Mouse (Mus musculus) limb, embryonic 12.5 days (tissue): ENCODE measurements around the gene Arhgef15. TPM values are rescaled to one million over a fixed set of nuclear protein-coding genes. Genes with fewer than 3 reads are reported as not detected.
"Not testable (repeated sequence)": the region's sequence is repeated elsewhere in the genome, so short reads cannot be mapped to it uniquely, and the experiment has no call there.

Experiments
- ATAC-seq: fragments of 200-750 bp; cut with Nextera tagmentation; 2 replicates; pipeline ENCODE4 v1.8.0; 2017; ENCODE audit warnings: low read depth, moderate TSS enrichment; ENCODE audit not compliant: insufficient number of reproducible peaks, insufficient read depth, low FRiP score, low TSS enrichment
- H3K27ac ChIP-seq: fragments of 300-500 bp; sonication (generic); 2 replicates; pipeline ENCODE4 v1.5.1; 2016; ENCODE audit warnings: mild to moderate bottlenecking, moderate library complexity
- H3K27me3 ChIP-seq: fragments of 300-500 bp; sonication (generic); 2 replicates; pipeline ENCODE4 v1.6.1; 2016; ENCODE audit warnings: mild to moderate bottlenecking, moderate library complexity
- H3K36me3 ChIP-seq: fragments of 300-500 bp; sonication (generic); 2 replicates; pipeline ENCODE4 v1.6.1; 2016; ENCODE audit warnings: mild to moderate bottlenecking, moderate library complexity
- H3K4me1 ChIP-seq: fragments of 300-500 bp; sonication (generic); replicated peaks from 2 replicates; pipeline ENCODE4 v1.6.1; 2016
- H3K4me2 ChIP-seq: fragments of 300-500 bp; sonication (generic); 2 replicates; pipeline ENCODE4 v1.6.1; 2016; ENCODE audit warnings: mild to moderate bottlenecking, moderate library complexity
- H3K4me3 ChIP-seq: fragments of 300-500 bp; sonication (generic); replicated peaks from 2 replicates; pipeline ENCODE4 v1.5.1; 2016; ENCODE audit warnings: mild to moderate bottlenecking
- H3K9ac ChIP-seq: fragments of 300-500 bp; sonication (generic); replicated peaks from 2 replicates; pipeline ENCODE4 v1.6.1; 2016; ENCODE audit warnings: mild to moderate bottlenecking, moderate library complexity
- H3K9me3 ChIP-seq: fragments of 300-500 bp; sonication (generic); 2 replicates; pipeline ENCODE4 v1.6.1; 2016; ENCODE audit warnings: mild to moderate bottlenecking, moderate library complexity
- WGBS: fragments of 180-500 bp; shearing (Covaris S2); methylation state at CpG from one replicate; pipeline ENCODE4 v1.1.7; 2016; 5-methylcytosine and 5-hydroxymethylcytosine counted together
- polyA plus RNA-seq: library from polyadenylated mRNA; unstranded; fragments of >200 nt; fragmentation: Nextera tagmentation; extraction: Ambion mirVana; gene quantifications from 2 replicates; pipeline ENCODE4 v1.2.1, GENCODE M21; 2016

Gene Arhgef15
- polyA plus RNA-seq, 1 experiment from 2014 or later, result 6.1 TPM

DNA sequence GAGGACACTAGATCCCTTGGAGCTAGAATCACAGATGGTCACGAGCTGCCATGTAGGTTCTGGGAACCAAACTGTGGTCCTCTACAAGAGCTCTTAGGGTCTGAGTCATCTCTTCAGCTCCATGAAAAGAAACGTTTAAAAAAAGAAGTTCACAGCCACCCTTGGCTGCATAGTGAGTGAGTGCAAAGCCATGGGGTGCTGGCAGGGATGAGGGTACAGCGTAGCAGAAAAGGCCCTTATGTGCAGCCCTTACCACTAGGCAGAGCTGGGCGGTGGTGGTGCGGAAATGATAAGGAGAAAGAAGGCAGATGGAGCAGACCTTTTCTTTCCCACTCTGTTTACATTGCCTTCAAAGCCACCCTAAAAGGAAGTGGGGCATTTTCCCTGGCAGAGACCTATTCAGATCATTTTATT, 22.0 kb upstream of the Arhgef15 start:
- H3K4me3 ChIP-seq, result no peak overlapping the region
- ATAC-seq, result no peak
- H3K9ac ChIP-seq, result no peak overlapping the region
- H3K27ac ChIP-seq, result no peak overlapping the region
- H3K9me3 ChIP-seq, result no peaks in the 10 kb centered on the region
- H3K36me3 ChIP-seq, result no peaks in the 10 kb centered on the region
- no peaks in the 10 kb centered on the region for H3K27me3 ChIP-seq
- WGBS, result 68% methylated on average over 5 of the region's 5 CpGs
- H3K4me2 ChIP-seq, result no peak overlapping the region
- peaks cover under 1% of the 10 kb centered on the region; the same call in 1 of the 2 replicates for H3K4me1 ChIP-seq

DNA sequence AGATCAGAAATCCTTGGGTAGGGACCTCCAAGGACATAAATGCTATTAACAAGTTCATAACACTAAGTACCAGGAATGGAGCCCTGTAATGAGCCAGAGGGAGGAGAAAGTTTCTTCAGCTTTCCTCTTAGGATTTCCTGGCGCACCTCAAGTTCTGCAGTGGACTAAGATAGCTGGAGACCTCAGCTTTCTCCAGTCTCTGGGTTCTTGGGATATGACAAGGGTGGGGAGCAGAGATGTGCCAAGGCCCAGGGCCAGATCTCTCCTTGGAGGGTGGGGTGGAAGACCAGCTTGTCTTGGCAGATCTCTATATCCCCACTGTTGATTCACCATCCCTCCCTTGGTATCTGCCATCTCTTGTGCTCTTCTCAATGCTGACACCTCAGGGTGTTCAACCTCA, 18.3 kb upstream of the Arhgef15 start:
- H3K4me3 ChIP-seq, result no peak overlapping the region
- WGBS, result 83% methylated on average over 1 of the region's 1 CpGs
- no peak for ATAC-seq
- H3K4me2 ChIP-seq, result no peak overlapping the region
- no peak overlapping the region for H3K9ac ChIP-seq
- H3K36me3 ChIP-seq, result no peaks in the 10 kb centered on the region
- H3K9me3 ChIP-seq, result no peaks in the 10 kb centered on the region
- no peaks in the 10 kb centered on the region for H3K27me3 ChIP-seq
- no peak overlapping the region for H3K27ac ChIP-seq
- H3K4me1 ChIP-seq, result peaks cover 12% of the 10 kb centered on the region

DNA sequence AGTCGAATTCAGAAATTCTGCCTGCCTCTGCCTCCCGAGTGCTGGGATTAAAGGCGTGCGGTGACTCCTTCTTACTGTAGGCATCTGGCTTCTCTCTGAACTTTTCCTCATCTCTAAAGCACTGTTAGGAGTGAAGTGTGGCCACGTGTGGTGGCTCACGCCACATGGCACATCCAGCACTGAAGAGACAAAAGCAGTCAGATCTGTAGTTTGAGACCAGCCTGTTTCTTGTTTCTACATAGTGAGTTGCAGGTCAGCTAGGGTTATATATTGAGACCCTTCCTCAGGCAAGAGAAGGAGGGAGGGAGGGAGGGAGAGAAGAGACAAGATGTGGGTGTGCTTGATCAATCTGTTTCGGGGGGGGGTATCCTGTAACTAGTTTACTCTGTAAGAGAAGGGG, 17.8 kb upstream of the Arhgef15 start, which contains the start of gene Rangrf:
Gene Rangrf, minus strand, starts transcription at position 101 of the 400 bp plus-strand sequence.
- H3K9me3 ChIP-seq, result no peaks in the 10 kb centered on the region
- H3K4me3 ChIP-seq, result peak within 1 kb of the TSS; percentile 48
- H3K9ac ChIP-seq, result no peak within 1 kb of the TSS
- H3K36me3 ChIP-seq, result no peaks in the 10 kb centered on the region
- WGBS, result 72% methylated on average over 7 of the region's 7 CpGs
- H3K4me2 ChIP-seq, result peak within 1 kb of the TSS; percentile 68
- H3K4me1 ChIP-seq, result peaks cover 12% of the 10 kb centered on the region
- H3K27ac ChIP-seq, result no peak within 1 kb of the TSS
- no peaks in the 10 kb centered on the region for H3K27me3 ChIP-seq
- no peak for ATAC-seq

DNA sequence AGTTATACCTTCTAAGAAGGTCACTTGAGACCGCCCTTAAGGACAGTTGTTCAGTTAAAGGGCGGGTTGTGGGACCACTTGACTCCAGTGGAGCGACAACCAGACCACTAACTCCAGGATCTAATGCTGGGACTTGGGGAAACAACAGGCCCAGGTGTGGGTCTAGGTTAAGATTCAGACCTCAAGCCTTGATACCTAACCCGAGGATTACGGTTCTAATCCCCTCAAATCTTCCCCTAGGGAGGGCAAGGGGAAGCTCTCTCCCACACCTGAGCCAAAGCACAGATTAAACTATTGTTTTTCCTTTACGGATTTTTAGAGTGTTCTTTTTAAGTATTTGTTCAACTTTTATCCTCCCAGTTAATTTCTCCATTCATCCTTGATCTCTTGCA, 16.8 kb upstream of the Arhgef15 start:
- H3K27ac ChIP-seq, result no peak overlapping the region
- H3K4me3 ChIP-seq, result peak overlapping the region; percentile 48
- 32% methylated on average over 6 of the region's 6 CpGs for WGBS
- peaks cover 12% of the 10 kb centered on the region for H3K4me1 ChIP-seq
- H3K4me2 ChIP-seq, result peak overlapping the region; percentile 68
- ATAC-seq, result no peak
- no peaks in the 10 kb centered on the region for H3K36me3 ChIP-seq
- no peaks in the 10 kb centered on the region for H3K9me3 ChIP-seq
- no peaks in the 10 kb centered on the region for H3K27me3 ChIP-seq
- no peak overlapping the region for H3K9ac ChIP-seq

DNA sequence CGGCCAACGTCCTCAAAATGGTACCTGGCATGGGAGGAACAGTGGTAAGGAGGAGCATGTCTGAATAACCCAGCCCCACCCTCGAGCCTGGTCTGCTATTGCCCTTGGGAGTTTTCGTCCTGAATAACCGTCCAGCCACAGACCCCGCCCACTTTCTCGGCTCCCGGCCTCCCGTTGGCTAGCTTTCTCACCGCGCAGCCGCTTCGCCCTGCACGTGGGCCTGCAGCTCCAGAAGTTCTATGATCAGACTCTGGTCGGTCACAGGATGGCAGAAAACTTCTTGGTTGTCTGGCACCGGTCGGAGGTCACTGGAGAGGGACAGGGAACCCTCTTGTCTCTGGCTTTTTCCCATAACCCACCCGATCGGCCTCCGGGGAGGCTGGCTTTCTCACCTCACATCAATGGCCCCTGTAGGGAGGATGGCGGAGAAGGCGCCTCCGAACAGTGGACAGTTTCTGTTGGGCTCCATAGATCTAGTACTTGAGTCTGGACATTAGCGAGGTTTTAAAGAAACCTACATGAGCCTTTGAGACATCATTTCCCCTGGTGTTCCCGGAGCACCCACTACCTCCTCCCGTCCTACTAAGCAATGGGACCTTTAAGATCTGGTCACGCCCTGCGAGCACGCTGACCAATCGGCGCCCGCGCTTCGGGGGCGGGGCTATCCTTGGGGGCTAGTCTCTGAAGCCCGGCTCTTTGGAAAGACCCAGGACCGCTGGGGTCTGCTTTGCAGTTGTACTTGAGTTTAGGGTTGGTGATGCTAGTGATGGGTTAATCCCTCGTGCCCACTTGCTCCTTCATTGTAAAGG, 16.2 kb upstream of the Arhgef15 start:
- not testable (repeated sequence) for H3K9me3 ChIP-seq, H3K27me3 ChIP-seq, H3K36me3 ChIP-seq, H3K27ac ChIP-seq
- peak overlapping the region; percentile 50; the same call in 1 of the 2 replicates for H3K9ac ChIP-seq
- under 1% methylated on average over 38 of the region's 38 CpGs for WGBS
- H3K4me2 ChIP-seq, result peak overlapping the region; percentile 68
- H3K4me1 ChIP-seq, result peaks cover 17% of the 10 kb centered on the region
- H3K4me3 ChIP-seq, result peak overlapping the region; percentile 48
- ATAC-seq, result peak; percentile 86

DNA sequence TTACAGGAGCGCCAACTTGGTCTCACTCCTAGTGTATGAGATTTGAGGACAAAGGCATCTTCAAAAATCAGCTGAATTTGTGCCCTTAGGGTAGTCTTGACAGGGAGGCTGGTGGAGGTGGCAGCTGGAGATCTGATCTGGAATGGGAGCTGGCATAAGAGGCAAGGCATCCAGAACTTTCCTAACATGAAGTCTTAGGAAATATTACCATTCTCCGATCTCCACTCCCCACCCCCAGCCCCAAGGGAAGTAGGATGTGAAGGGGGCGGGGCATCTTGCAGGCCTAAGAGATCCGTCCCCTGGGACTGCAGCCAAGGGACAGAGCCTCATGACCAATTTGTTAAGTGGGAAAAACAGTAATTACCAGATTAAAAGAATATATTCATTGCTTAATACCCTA, 13.0 kb upstream of the Arhgef15 start:
- no peak overlapping the region for H3K4me2 ChIP-seq
- WGBS, result 80% methylated on average over 4 of the region's 4 CpGs
- 0 out of 2 replicates have a peak, but pooled peaks cover 2% of the 10 kb centered on the region for H3K27me3 ChIP-seq
- no peak for ATAC-seq
- H3K9ac ChIP-seq, result no peak overlapping the region
- H3K9me3 ChIP-seq, result no peaks in the 10 kb centered on the region
- H3K27ac ChIP-seq, result no peak overlapping the region
- H3K4me1 ChIP-seq, result peaks cover 27% of the 10 kb centered on the region
- H3K4me3 ChIP-seq, result no peak overlapping the region
- H3K36me3 ChIP-seq, result no peaks in the 10 kb centered on the region

DNA sequence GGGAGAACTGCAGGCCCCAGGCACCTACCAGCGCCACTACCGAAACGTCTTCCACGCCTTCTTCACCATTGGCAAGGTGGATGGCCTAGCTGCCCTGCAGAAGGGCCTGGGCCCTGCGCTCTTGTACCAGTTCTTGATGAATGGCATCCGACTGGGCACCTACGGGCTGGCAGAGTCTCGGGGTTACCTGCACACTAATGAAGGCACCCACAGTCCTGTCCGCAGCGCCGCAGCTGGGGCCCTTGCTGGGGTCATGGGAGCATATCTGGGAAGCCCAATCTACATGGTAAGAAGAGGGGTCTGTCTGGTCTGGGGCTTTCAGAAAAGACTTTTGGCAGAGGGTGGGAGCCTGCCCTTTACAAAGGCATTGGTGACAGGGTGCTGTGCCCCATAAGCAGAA, 11.5 kb upstream of the Arhgef15 start:
- 0 out of 2 replicates have a peak, but pooled peaks cover 2% of the 10 kb centered on the region for H3K27me3 ChIP-seq
- H3K9ac ChIP-seq, result peak overlapping the region; percentile 60
- no peak for ATAC-seq
- H3K4me2 ChIP-seq, result peak overlapping the region; percentile 88
- H3K4me3 ChIP-seq, result peak overlapping the region; percentile 61; the same call in 1 of the 2 replicates
- no peaks in the 10 kb centered on the region for H3K9me3 ChIP-seq
- no peak overlapping the region for H3K27ac ChIP-seq
- H3K4me1 ChIP-seq, result peaks cover 22% of the 10 kb centered on the region
- WGBS, result 83% methylated on average over 11 of the region's 11 CpGs
- no peaks in the 10 kb centered on the region for H3K36me3 ChIP-seq

DNA sequence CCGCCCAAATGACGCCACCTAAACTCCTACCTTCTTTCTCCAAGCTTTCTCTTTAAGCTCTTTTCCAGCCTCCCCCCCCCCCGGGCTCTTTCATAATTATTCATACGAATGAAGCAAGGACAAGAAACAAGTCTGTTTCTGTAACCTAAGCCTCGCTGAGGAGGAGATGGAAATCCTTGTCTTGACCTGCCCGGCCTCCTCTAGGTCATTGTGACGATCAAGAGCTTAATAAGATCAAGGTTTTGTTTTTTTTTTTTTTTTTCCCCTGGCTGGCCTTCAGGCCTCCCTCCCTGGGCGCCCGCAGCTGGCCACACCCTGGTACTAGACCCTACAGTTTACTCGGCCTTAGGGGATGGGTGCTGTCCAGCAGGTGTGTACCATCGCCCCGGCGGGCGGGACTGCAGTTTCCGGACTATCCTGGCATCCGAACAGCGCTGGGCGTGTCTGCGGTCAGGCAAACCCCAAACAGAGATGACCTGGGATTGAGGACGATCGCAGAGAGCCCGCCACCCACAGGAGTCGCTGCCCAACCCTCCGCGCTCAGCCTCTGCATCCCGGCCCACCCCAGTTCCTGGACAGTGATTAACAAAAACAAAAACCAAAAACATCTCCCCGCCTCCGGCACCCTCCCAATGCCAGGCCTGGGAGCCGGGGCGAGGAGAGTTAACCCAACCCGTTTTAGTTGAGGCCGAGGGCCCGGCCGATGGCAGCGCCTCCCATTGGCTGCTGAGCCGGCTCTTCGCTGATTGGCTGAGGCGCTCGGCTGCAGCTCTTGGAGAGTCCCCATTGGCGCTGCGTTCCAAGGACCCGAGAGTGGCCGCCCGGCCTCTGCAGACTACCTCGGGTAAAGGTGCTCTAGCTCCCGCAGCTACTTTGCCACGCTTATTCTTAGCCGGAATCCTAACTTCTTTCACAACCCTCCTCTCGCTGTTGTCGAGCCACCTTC, 10.3 kb upstream of the Arhgef15 start, which contains the start of gene Slc25a35:
Gene Slc25a35, plus strand, starts transcription at position 795 of the 946 bp plus-strand sequence.
- Histone ChIP-seq H3K36me3 (no peaks in the 10 kb centered on the region), H3K9ac (peak within 1 kb of the TSS; percentile 60), H3K27me3 (0 out of 2 replicates have a peak, but pooled peaks cover 2% of the 10 kb centered on the region), H3K4me2 (peak within 1 kb of the TSS; percentile 88), H3K4me3 (peak within 1 kb of the TSS; percentile 61), H3K27ac (no peak within 1 kb of the TSS), H3K9me3 (no peaks in the 10 kb centered on the region), H3K4me1 (peaks cover 18% of the 10 kb centered on the region)
- peak; percentile 95 for ATAC-seq
- under 1% methylated on average over 50 of the region's 50 CpGs for WGBS

DNA sequence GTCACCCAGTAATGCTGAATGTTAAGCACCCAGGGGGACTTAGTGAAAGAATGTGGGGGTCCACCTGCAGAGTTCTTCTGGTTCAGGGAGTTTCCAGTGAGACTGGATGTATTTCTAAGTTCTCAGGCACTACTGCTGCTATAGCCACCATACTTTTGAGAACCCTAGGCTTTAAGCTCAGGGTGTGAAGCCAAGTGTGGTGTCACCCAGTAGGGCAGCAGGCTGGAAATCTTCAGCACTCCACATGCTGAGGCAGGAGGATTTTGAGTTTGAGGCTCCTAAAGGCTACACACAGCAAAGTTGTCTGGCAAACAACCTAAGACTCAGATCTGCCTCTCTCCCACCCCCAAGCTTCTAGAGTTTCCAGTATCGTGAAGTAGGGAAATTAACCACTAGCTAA, 9.3 kb upstream of the Arhgef15 start:
- Histone ChIP-seq H3K36me3 (no peaks in the 10 kb centered on the region), H3K9me3 (no peaks in the 10 kb centered on the region), H3K4me2 (no peak overlapping the region), H3K27ac (no peak overlapping the region), H3K27me3 (0 out of 2 replicates have a peak, but pooled peaks cover 2% of the 10 kb centered on the region), H3K4me3 (no peak overlapping the region), H3K4me1 (peaks cover 16% of the 10 kb centered on the region), H3K9ac (no peak overlapping the region)
- no peak for ATAC-seq
- WGBS, result 43% methylated on average over 1 of the region's 1 CpGs

DNA sequence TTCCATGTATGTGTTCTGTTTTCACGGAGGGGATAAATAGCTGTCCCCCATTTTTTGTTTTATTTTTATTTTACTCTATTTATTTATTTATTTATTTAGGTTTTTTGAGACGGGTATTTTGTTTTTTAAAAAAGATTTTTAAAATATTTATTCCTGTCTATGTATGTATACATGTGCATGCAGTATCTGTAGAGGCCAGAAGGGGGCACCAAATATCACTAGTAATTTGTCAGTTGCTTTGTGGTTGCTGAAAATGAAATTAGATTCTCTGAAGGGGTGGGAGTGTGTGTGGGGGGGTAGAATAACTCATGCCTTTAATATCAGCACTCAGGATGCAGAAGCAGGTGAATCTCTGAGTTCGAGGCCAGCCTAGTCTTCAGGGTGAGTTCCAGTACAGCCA, 8.6 kb upstream of the Arhgef15 start:
- no peaks in the 10 kb centered on the region for H3K9me3 ChIP-seq
- no peak overlapping the region for H3K4me2 ChIP-seq
- no peak overlapping the region for H3K27ac ChIP-seq
- no peak overlapping the region for H3K4me3 ChIP-seq
- no peak for ATAC-seq
- H3K36me3 ChIP-seq, result no peaks in the 10 kb centered on the region
- H3K27me3 ChIP-seq, result 0 out of 2 replicates have a peak, but pooled peaks cover 2% of the 10 kb centered on the region
- no peak overlapping the region for H3K9ac ChIP-seq
- peaks cover 16% of the 10 kb centered on the region for H3K4me1 ChIP-seq
- whole genome bisulfite sequencing, result 35% methylated on average over 3 of the region's 3 CpGs

DNA sequence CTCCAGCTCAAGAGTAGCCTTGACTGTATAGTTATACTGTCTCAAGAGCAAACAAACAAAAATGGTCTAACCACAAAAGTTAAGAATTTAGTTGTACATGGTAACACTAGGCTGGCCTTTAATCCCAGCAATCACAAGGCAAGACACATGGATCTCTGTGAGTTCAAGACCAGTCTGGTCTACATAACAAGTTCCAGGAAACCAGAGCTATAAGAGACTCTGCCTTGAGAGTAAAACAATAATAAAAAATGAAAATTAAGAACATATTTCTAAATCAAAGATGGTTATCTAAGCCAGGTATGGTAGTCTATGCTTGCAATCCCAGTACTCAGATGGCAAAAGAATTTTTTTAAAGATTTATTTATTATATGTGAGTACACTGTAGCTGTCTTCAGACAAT, 7.8 kb upstream of the Arhgef15 start:
- no peaks in the 10 kb centered on the region for H3K36me3 ChIP-seq
- H3K4me3 ChIP-seq, result no peak overlapping the region
- H3K27ac ChIP-seq, result no peak overlapping the region
- peaks cover 16% of the 10 kb centered on the region for H3K4me1 ChIP-seq
- H3K4me2 ChIP-seq, result no peak overlapping the region
- H3K9me3 ChIP-seq, result no peaks in the 10 kb centered on the region
- H3K9ac ChIP-seq, result no peak overlapping the region
- H3K27me3 ChIP-seq, result 0 out of 2 replicates have a peak, but pooled peaks cover 2% of the 10 kb centered on the region
- no peak for ATAC-seq
